Mouse (Mus musculus) gastrocnemius, adult 2 months (tissue): ENCODE measurements at regions not wholly inside any gene's neighbourhood (a gene's known extent, or its start where the extent isn't known, plus 50 kb on each side); places are given as distances from the start of the nearest gene placed in this dataset.

Experiments used
- DNase-seq: peaks from one replicate; pipeline ENCODE4 v3.0.0; 2022
- H3K27ac ChIP-seq: fragments of 200-600 bp; 2 replicates; pipeline ENCODE4 v1.8.1; 2022; ENCODE audit warnings: mild to moderate bottlenecking
- H3K4me3 ChIP-seq: fragments of 200-600 bp; 2 replicates; pipeline ENCODE4 v1.8.1; 2022; ENCODE audit warnings: mild to moderate bottlenecking, moderate library complexity
- CTCF ChIP-seq: fragments of 200-600 bp; IDR thresholded peaks from 2 replicates; pipeline ENCODE4 v1.8.1; 2022; ENCODE audit warnings: antibody characterized with exemption, mild to moderate bottlenecking, moderate library complexity
- intact Hi-C: fragments of 180-260 bp; cut with DNase I; formaldehyde crosslinking; loops from one replicate; pipeline ENCODE4 v1.15.1; 2025

- intact Hi-C loops: no loop called here
- TF ChIP-seq CTCF: no peak
- Histone ChIP-seq H3K27ac (no peak overlapping the region), H3K4me3 (no peak overlapping the region)
- DNase-seq: no peak
Measured at GRCm38 (mm10) chr16:50070728-50071127, 270.4 kb downstream of the Cd47 start.

DNA sequence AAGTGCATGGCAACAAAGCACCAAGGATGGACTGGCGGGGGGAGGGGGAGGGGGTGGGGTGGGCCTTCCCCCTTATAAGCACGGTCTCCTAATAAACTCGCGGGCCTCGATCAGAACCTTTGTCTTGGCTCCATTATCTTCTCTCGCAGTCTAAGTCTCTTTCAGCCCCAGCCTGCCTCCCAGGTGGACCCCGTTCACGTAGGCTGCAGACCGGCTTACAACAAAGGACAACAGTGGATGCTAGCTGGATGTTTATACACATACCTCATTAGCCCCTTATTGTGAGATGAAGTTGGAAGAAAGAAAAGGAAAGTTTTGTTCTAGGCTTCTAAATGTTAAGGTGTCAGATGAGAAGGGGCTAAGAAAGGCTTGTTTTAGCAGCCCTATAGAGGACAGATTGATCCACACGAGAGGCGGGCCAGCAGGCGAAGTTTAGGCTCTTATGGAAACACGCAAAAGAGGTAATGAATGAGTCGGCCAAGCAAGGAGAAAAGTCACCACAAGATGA is 272.6 kb downstream of the Cd47 start:
- H3K27ac ChIP-seq: no peak overlapping the region
- TF ChIP-seq CTCF: no peak
- intact Hi-C loops: no loop called here
- DNase-seq: no peak
- H3K4me3 ChIP-seq: no peak overlapping the region

DNA sequence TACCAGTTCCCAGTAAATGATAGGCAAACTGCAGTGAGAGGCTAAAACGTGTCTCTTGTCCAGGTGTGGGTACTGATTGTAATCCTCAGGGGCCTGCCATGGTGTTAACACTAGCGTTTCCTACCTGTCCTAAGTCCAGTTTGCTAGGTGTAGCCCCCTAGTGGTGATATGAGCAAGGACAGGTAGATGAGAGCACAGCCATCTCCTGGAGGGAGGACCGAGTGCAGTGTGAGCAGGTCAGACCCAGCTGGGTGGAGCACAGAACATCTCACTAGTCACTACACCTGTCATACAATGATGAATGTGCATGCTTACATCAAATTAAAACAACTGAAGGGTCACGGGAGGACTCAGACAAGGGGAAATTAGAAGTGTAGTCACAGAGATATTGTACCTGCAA is 273.6 kb downstream of the Cd47 start:
- no peak overlapping the region for H3K27ac ChIP-seq
- peak; percentile 44 for TF ChIP-seq CTCF
- DNase-seq: no peak
- intact Hi-C loops: no loop called here
- no peak overlapping the region for H3K4me3 ChIP-seq

- TF ChIP-seq CTCF: no peak
- Histone ChIP-seq H3K4me3 (no peak overlapping the region), H3K27ac (no peak overlapping the region)
- DNase-seq: no peak
- intact Hi-C loops: no loop called here
Measured at GRCm38 (mm10) chr16:50075641-50076040, 275.3 kb downstream of the Cd47 start.

- TF ChIP-seq CTCF: no peak
- H3K27ac ChIP-seq: no peak overlapping the region
- intact Hi-C loops: no loop called here
- DNase-seq: no peak
- no peak overlapping the region for H3K4me3 ChIP-seq
Measured at GRCm38 (mm10) chr16:50081511-50081910, 281.2 kb downstream of the Cd47 start.

- no peak for TF ChIP-seq CTCF
- Histone ChIP-seq H3K27ac (no peak overlapping the region), H3K4me3 (no peak overlapping the region)
- no peak for DNase-seq
- intact Hi-C loops: no loop called here
Measured at GRCm38 (mm10) chr16:50092318-50092717, 292.0 kb downstream of the Cd47 start.

- DNase-seq: no peak
- Histone ChIP-seq H3K4me3 (no peak overlapping the region), H3K27ac (no peak overlapping the region)
- no peak for TF ChIP-seq CTCF
- intact Hi-C loops: no loop called here
Measured at GRCm38 (mm10) chr16:50092780-50093179, 292.4 kb downstream of the Cd47 start.

- DNase-seq: no peak
- Histone ChIP-seq H3K27ac (no peak overlapping the region), H3K4me3 (no peak overlapping the region)
- TF ChIP-seq CTCF: no peak
- intact Hi-C loops: no loop called here
Measured at GRCm38 (mm10) chr16:50095858-50096551, 295.7 kb downstream of the Cd47 start.

DNA sequence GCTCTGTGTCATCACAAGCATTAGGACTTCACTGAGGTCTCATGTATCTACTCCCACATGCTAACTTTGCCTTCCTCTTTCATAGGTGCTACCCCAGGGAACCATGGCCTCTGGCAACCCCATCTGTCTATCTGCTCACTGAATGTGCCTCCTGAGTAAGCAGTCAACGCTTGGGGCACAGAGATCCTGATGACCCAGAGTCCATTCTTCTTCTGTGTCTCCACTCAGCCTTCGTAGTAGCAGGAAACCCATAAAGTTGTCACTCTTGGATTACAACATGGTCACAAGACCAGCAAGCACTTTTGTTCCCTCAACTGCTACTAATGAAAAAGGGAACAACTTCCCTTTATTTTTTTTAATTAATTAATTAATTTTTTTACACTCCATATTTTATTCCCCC is 296.2 kb downstream of the Cd47 start:
- TF ChIP-seq CTCF: no peak
- H3K27ac ChIP-seq: no peak overlapping the region
- intact Hi-C loops: no loop called here
- DNase-seq: no peak
- H3K4me3 ChIP-seq: no peak overlapping the region

GRCm38 (mm10) chr16:50103340-50103739 is 303.0 kb downstream of the Cd47 start:
- intact Hi-C loops: no loop called here
- Histone ChIP-seq H3K27ac (no peak overlapping the region), H3K4me3 (no peak overlapping the region)
- DNase-seq: no peak
- TF ChIP-seq CTCF: no peak

DNA sequence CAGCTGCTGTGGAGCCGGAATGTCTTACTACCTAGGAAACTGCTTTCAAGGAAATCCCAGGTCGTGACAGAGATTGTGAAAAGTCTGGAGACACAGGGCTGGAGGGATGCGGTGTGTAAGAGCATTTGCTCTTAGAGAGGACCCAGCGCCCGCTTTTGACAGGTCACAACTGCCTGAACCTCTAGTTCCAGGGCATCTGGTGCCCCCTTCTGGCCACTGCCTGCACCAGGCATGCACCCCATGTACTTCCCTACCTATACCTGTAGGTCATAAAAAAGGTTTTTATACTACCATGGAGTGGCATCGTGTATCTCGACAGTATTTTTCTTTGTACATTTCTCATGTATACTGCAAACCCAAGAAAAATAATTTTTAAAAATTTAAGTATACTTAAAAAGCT is 314.0 kb downstream of the Bbx start:
- intact Hi-C loops: no loop called here
- H3K27ac ChIP-seq: no peak overlapping the region
- peak; percentile 32; the same call in 1 of the 2 replicates for TF ChIP-seq CTCF

GRCm38 (mm10) chr16:50122460-50122859 is 309.7 kb downstream of the Bbx start:
- no peak for TF ChIP-seq CTCF
- no peak for DNase-seq
- Histone ChIP-seq H3K4me3 (no peak overlapping the region), H3K27ac (no peak overlapping the region)
- intact Hi-C loops: no loop called here

More for the DNA sequence above, 314.0 kb downstream of the Bbx start:
- DNase-seq: no peak
- H3K4me3 ChIP-seq: no peak overlapping the region

- no peak for DNase-seq
- intact Hi-C loops: no loop called here
- no peak overlapping the region for H3K4me3 ChIP-seq
- TF ChIP-seq CTCF: no peak
- H3K27ac ChIP-seq: no peak overlapping the region
Measured at GRCm38 (mm10) chr16:50124646-50125045, 307.5 kb downstream of the Bbx start.

DNA sequence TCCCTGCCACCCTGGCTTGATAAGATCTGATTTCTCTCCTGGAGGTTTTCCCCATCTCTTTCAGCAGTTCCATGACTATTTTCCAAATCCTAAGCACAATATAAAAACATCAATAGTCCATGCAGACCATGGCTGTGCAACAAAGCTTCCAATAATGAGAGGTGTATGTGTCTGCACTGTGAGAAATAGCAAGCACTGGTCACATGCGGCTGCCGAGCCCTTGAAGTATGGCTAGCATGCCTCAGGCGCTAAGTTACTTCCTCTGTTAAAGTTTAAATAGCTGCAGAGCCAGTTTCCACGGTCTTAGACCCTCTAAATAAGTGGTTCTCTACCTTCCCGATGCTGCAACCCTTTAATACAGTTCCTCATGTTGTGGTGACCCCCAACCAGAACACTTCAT is 306.6 kb downstream of the Bbx start:
- intact Hi-C loops: no loop called here
- H3K27ac ChIP-seq: no peak overlapping the region
- no peak for TF ChIP-seq CTCF
- DNase-seq: no peak
- no peak overlapping the region for H3K4me3 ChIP-seq
